Mouse (Mus musculus) right cerebral cortex, adult 2 months (tissue): ENCODE results near the gene Elobl.

Experiments used
- DNase-seq, 2 experiments: peaks; one replicate each; pipeline ENCODE4 v3.0.0; 2021 to 2022; ENCODE audit warnings: low spot score in 2 of 2

Gene Elobl

DNA sequence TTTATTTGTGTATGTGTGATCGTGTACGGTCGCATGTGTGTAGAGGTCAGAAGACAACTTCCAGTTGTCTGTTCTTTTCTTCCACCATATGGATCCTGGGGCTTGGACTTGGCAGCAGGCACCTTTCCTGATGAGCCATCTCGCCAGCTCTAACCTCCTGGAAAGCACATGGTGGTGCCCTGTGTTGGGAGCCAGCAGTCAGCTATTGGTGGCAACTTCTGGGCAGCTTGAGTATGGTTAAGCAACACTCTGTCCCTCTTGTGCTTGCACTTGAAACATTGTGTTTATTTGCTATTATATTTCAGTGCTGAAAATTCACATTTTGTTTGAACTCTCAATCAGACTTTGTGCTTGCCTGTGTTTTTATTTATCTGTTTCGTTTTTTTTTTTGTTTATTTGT lies 22.2 kb upstream of the Elobl start:
- DNase-seq, result no peak

DNA sequence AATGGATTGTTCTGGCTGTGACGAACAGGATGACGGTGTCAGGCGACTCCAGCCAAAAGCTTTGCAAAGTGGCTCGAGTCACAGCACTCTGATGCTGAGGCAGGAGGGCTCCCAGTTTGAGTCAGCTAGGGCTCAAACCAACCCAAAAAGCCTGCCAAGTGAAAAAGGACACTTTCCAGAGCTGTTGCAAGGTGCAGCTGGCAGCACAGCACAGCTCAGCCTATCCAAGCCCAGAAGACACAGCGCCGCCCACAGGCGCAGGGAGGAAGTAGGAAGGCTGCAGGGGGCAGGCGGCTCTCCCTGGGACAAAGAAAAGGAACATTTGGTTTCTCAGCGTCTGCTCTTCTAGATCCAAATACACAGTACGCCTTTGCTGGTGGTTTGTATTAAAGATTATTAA lies 19.9 kb upstream of the Elobl start:
- no peak for DNase-seq

DNA sequence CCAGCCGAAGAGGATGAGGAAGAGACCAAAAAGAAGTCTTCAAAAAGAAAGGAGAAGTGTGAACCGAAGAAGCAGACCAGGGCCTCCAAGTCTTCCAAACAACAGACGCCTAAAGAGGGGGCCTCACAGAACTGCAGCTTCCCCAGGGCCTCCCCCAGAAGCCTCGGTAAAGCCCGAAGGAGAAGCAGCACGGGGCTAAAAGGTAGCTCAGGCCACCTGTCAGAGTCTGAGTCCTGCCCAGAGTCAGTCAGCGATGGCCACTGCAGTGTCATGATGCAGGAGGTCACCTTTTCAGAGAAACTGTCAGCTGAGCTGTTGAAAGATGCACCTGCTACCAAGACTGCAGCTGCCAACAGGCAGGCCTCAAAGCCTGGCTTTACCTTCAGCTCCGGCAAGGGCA lies 14.6 kb upstream of the Elobl start:
- no peak for DNase-seq

DNA sequence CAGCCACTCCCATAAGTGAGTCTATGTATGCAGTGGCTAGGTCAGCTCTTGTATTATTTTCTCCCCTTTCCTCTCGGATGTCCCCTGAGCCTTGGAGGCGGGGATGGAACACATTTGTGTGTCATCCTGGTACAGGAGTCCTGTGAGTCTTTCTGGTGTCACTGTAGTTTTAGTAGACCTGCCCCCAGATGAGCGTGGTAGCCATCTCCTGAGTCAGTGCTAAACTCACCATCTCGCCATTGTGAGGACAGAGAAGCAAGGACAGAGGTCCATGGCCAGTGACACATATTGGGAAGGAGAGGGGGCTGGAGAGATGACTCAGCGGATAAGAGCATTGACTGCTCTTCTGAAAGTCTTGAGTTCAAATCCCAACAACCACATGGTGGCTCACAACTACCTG lies 10.5 kb upstream of the Elobl start:
- no peak for DNase-seq

DNA sequence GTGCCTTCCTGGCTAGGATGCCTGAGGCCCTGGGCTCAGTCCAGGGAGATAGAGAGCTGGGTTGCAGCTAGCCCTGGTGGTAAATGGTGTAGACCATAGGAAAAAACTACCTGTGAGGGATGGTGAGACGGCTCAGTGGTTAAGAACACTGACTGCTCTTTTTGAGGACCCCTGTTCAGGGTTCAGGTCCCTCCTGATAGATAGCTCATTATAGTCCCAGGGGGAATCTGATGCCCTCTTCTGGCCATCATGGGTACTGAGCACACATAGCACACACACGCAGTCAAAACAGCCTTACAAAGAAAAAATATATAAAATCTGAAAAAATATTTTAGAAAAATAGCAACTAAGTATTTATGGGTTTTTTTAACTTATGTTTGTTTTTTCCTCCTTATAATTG lies 9.6 kb upstream of the Elobl start:
- no peak for DNase-seq

DNA sequence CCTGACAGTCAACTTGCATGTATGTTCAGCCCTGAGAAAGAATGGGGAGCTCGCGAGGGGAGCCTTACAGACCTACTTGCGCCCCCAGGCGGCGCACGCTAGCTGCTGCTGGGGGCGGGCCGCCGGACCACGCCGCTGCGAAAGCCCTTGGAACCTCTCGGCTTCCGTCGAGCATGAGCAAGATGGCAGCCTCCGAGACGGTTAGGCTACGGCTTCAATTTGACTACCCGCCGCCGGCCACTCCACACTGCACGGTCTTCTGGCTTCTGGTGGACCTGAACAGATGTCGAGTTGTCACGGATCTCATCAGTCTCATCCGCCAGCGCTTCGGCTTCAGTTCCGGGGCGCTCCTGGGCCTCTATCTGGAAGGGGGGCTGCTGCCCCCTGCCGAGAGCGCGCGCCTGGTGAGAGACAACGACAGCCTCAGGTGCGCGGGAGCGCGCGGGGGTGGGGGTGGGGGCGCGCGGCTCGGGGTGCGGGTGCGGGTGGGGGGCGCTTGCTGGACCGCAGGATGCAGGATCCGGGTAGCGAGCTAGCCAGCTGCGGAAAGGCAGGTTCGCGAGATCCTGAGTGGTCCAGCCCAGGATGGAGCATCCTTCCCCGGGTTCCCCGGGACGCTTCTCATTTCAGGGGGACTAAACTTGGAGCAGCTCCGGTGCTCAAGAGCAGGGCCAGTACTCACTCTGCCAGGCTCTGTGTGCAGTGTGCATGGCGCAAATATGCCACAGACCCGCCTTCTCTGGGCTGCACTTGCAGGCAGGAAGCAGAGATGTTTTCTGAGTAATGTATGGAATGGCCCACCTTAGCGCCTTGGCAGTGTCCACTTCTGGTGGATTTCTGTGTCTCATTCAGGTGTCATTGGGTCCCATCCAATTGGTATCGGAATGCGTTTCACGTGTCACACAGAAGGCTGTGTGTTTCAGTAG lies 7.3 kb upstream of the Elobl start:
- peak; percentile 97 for DNase-seq

DNA sequence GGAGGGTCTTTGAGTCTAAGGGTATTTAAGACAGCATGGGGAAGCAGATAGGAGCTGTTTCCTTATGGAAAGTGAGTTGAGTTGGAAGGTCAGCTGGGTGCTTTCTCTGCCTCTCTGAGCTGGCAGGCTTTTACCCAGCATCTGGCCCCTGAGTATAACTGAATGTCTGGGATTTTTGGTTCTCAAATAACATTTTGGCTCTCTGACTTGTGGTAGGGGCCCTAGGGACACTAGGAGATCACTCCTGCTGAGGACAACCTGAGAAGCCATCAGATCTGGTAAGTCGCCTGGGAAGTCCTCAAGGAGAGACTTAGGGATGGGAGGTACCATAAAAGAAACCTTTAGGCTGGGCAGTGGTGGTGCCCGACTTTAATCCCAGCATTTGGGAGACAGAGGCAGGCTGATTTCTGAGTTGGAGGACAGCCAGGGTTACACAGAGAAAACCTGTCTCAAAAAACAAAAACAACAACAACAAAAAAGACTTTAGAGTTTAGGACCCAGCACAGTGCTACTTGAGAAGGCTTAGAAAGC lies 3.5 kb upstream of the Elobl start, which contains the start of gene Coil:
Gene Coil (plus strand): TSS at position 51 of the 531 bp plus-strand sequence.
- no peak for DNase-seq

DNA sequence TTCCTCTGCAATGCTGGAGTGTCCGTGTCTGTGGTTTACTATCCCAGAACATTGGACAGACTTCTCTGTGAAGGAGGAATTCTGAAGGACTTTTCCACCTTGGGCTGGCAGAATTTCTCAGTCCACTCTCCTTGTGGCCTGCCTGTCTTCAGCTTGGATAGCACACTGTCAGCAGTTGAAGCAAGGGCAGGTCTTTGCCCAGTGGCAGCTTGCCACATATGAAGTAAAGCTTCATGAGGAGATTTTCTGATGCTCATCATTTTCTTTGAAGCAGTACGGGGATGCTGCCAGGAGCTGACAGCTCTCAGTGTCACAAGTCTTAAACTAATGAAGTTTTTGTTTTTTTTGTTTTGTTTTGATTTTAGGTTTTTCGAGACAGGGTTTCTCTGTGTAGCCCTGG lies 7.9 kb downstream of the Elobl start:
- DNase-seq, result no peak

DNA sequence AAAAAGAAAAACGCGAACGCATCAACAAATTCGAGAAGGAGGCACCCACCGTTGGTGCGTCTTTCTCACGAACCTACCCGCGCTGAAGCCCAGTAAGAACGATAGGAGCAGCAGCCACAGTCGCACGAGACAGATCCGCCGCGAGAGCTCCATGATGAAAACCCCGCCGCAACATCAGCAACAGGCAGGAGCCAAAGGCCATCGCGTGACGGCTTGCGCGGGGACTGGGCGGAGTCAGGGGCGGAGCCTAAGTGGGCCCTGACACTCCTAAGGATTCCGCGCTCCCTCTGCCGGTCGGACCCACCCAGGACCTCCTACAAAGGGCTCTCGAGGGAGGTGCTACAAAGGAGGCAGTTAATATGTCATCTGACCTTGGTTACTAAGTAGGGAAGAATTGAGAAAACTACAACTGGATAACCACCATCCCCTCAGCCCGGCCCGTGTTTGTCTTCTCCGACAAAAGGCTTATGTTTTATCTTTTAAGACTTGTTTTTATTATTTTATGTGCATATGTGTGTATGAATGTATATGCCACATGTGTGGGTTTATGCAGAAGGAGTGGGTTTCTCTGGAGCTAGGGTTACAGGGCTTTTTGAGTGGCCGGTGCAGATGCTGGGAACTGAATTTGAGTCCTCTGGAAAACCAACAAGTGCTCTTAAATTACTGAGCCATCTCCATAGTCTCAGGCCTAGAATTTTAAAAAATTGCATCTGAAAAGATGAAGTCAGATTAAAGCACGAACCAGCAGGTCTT lies 11.3 kb downstream of the Elobl start, which contains the start of gene Scpep1:
Gene Scpep1 (minus strand): TSS at position 249 of the 753 bp plus-strand sequence.
- DNase-seq, result peak; percentile 95 to 97

DNA sequence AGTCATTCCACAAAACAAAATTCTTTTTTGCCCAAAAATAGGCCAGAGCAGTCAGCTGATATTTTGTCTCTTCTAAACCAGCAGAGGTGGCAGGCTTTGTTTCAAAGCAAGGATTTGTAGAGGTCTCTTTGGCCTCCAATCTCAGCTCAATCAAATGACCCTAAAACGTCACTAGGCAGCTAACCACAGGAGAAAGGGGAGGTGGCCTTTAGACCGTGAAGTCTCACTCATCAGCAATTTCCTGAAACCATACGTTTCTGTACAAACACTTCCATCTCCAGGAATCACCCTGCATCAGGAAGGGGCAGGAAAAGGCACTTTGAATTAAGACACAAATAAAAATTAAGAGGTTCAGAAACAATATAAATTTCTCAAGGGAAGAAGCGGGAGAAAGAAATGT lies 11.9 kb downstream of the Elobl start:
- DNase-seq, result no peak

DNA sequence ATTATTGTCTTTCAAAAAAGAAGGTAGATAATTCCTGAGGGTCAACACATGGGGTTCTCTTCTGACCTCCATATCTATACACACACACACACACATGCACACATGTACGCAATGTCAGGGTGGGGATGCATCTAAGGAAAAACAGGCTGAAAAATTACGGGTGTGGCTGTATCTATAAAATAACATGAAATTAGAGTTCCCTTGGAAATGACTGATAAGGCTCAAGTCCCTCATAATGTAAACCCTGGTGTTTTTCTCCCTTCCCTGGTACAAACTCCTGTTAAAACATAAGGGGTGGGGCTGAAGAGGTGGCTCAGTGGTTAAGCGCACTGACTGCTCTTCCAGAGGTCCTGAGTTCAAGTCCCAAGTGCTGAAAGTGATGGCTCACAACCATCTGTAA lies 13.1 kb downstream of the Elobl start:
- DNase-seq, result no peak

DNA sequence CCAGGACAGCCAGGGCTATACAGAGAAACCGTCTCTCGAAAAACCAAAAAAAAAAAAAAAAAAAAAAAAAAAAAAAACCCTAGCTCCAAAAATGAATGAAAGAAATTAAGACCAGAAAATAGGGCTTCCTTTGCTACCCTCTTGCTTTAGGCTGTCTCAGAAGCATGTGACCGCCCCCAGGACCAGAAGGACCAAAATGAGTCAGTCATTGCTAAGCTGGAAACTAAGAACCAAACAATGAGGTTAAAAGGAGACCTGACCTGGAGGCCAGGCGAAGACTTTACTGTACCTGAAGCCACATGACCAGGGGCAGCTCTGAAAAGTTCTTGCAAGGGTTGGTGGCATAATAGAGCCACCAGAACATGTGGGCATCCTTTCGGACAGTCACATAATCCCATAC lies 14.6 kb downstream of the Elobl start:
- DNase-seq, result no peak

DNA sequence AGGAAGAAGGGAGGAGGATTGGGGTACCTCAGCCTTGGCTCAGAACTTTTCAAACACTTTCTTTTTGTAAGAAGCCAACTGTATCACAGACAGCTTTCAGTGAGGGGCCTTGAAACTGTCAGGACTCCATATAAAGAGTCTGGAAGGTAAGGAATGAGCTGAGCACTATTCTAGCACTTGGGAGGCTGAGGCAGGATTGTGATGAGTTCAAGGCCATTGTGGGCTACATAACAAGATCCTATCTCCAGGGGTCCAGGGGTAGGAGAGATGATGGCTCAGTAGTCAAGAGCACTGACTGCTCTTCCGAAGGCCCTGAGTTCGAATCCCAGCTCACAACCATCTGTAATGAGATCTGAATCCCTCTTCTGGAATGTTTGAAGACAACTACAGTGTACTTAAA lies 15.2 kb downstream of the Elobl start:
- DNase-seq, result no peak

DNA sequence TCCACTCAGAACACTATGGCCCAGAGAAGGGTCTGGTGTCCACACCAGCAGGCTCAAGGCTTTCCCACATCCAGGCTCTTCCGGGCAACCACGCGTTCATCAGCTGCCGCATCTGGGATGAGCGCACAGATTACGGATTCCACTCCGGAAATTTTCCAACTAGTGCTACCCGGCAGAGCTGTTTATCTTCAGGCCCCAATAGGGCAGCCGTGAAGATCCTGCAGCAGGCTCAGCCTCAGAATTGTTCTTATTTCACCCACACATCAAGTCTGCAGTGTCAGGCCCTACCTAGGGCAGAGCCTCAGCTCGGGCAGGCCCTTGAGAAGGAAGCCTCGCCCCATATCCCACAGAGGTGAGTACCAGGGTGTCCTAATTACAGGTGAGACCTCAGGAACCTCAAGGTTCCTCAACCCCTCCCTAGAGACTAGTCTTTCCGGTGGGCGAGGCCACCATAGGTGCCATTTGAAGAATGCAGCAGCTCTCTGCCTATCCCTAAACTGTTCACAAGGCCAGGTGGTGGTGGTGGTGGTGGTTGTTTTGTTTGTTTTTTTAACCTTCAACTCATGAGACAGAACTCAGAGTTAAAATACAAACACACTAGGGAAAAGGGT lies 16.0 kb downstream of the Elobl start:
- DNase-seq, result no peak

DNA sequence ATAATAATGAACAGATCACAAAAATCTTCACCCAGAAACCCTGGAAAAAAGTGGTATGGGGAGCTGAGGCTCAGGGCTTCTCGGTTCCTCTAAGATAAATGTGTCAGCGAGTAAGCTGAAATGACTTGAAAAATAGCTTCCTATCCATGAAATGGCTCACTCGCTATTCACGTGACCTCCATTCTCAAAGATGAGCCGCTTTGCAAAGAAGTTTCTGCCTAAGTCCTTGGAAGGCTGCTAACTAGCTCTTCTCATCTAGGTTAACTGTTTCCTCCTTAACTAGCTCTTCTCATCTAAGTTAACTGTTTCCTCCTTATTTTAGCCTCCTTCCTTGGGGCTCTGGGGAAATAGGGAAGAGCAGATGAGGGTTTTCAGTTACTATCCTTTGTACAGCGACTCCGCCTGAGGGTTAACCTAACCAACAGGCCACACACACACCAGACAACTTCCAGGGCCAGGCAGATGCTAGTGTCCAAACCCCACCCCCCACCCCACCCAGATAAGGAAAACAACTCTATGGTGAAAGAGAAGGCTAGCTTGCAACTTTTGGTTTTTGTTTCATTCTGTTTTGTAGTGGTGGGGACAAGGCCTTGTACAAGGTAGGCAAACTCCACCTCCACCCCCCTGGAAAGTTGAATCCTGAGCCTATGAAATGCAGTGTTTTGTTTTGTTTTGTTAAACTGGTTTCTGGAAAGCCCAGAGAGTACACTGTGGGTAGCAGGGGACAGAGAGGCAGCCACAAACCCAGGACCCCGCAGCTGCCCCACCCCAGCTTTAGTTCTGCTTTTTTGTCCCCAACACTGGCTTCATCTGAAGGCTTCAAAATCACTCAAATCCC lies 16.7 kb downstream of the Elobl start:
- DNase-seq, result no peak

DNA sequence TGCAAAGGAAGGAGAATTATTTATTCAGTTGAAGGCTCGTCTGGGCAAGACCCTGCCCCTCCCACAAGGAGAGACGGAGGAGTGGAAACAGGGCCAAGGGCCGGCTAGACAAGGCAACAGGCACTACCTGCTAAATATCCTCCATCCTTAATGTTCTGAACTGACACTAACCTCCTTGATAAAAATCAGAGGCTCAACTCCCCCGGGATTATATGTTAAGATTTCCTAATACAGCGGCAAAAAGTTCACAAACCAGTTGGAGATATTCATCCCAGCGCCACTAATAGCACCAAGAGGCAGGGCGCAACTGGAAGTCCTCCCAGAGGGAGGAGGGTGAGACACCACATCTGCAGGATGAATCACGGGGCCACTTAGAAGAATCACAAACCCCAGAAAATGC lies 17.8 kb downstream of the Elobl start:
- DNase-seq, result no peak

DNA sequence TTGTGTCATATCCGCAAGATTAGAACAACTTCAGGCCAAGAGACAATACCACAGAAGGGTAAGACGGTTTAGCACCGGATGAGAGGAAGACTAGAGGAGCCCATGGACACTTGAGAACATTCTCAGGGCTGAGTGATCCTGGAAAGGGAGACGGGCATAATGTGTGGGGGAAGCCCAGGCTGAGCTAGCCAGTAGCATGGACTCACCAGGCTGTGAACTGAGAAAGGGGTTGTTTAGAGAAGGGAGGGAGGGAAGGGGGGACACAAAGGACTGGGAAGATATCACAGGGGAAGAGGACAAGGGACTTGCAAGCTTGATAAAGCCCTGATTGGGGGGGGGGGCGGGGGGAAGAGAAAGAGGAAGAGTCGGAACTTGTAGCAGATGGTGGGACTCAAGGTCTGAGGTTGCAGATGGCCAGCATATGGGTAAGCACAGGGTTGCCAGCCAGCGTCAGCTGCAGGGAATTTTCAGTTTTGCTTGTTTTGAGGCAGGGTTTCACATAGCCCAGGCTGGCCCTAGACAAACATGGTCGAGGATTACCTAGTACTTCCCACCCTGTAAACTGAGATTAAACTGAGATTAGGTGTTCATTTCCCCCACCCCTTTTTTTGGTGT lies 20.7 kb downstream of the Elobl start:
- no peak for DNase-seq

DNA sequence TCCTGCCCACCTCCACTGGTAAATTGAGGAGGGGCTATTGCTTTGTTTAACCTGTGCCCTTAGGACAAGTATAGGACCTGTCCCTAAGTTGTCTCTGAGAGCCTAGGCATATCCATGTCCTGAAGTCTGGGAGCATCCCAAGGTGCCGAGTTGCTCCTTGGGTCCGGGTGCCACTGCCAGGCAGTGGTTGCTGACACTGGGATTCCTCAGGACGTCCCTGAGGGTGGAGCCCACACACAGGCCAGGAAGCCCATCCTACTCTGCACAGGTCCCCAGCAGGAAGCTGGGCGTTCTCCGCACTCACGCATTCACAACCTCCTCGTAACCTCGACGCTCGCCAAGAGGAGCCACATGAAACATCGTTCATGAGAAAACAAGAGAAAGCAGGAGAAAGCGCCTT lies 25.2 kb downstream of the Elobl start:
- no peak for DNase-seq

DNA sequence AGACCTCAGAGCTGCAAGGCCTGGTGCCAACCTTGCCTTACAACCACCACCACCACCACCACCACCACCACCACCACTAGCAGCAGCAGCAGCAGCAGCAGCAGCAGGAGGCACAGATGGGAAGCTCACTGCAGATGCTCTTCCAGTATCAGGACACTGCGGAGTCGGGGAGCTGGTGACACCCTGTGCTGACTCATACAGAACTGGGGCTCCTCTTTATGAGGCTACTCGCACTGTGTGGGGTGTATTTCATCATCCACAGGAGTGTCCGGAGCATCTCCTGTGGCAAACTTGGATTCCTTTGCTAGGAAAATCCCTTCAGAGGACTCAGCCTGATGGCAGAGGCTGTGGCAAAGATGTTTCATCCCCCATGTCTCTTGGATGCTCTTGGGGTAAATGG lies 27.1 kb downstream of the Elobl start:
- DNase-seq, result peak; percentile 40 to 49

DNA sequence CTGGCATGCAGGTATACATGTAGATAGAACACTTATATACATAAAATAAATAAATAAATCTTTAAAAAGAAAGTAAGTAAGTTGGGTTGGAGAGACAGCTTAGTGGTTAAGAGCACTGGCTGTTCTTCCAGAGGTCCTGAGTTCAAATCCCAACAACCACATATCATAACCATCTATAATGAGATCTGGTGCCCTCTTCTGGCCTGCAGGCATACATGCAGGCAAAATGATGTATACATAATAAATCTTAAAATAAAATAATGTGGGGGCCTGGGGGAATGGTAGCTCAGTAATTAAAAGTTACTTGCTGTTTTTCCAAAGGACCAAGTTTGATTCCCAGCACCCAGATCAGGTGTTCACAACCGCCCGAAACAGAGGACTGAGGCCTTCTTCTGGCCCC lies 28.0 kb downstream of the Elobl start:
- DNase-seq, result no peak

DNA sequence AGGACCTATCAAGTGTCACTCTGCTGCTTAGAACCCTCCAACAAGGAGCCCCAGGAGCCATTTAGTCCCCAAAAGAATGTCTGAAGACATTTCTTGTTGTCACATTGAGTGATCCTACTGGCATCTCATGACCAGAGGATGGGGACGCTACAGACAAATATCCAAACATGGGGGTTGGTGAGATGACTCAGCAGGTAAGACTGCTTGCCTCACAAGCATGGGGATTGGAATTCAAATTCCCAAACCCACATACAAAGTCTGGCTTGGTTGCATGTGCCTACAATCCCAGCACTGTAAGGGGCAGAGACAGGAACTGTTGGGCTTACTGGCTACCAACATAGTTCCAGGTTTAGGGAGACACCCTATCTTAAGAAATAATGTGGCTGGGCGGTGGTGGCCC lies 28.8 kb downstream of the Elobl start:
- no peak for DNase-seq
